Mouse (Mus musculus) liver, embryonic 11.5 days (tissue): ENCODE measurements around the gene Dact2. TPM values are rescaled to one million over a fixed set of nuclear protein-coding genes. Genes with fewer than 3 reads are reported as not detected.

ENCODE experiments used
- ATAC-seq: fragments of 200-750 bp; cut with Nextera tagmentation; replicated peaks from 2 replicates; pipeline ENCODE4 v1.8.0; 2017; ENCODE audit warnings: moderate number of reproducible peaks, mild to moderate bottlenecking, moderate TSS enrichment, moderate library complexity; ENCODE audit not compliant: low FRiP score
- DNase-seq: peaks from one replicate; pipeline ENCODE4 v3.0.0-alpha.2; 2017; ENCODE audit warnings: low spot score
- H3K27ac ChIP-seq: fragments of 300-500 bp; sonication (generic); 2 replicates; pipeline ENCODE4 v1.5.1; 2014; ENCODE audit warnings: mild to moderate bottlenecking, low read depth, low read length, control low read depth
- H3K27me3 ChIP-seq: fragments of 300-500 bp; sonication (generic); replicated peaks from 2 replicates; pipeline ENCODE4 v1.6.1; 2014; ENCODE audit warnings: low read length, mixed read lengths; ENCODE audit not compliant: control insufficient read depth, insufficient read depth
- H3K36me3 ChIP-seq: fragments of 300-500 bp; sonication (generic); 2 replicates; pipeline ENCODE4 v1.6.1; 2014; ENCODE audit warnings: mild to moderate bottlenecking, low read length, moderate library complexity, mixed read lengths; ENCODE audit not compliant: control insufficient read depth, insufficient read depth
- H3K4me1 ChIP-seq: fragments of 300-500 bp; sonication (generic); replicated peaks from 2 replicates; pipeline ENCODE4 v1.6.1; 2014; ENCODE audit warnings: low read length, mixed read lengths; ENCODE audit not compliant: control insufficient read depth, insufficient read depth
- H3K4me2 ChIP-seq: fragments of 300-500 bp; sonication (generic); 2 replicates; pipeline ENCODE4 v1.6.1; 2014; ENCODE audit warnings: mild to moderate bottlenecking, control low read depth, moderate library complexity
- H3K4me3 ChIP-seq: fragments of 300-500 bp; sonication (generic); 2 replicates; pipeline ENCODE4 v1.5.1; 2014; ENCODE audit warnings: low read depth, low read length, control low read depth
- H3K9ac ChIP-seq: fragments of 300-500 bp; sonication (generic); 2 replicates; pipeline ENCODE4 v1.6.1; 2014; ENCODE audit warnings: low read depth, low read length, control low read depth
- H3K9me3 ChIP-seq: fragments of 300-500 bp; sonication (generic); 2 replicates; pipeline ENCODE4 v1.6.1; 2016; ENCODE audit warnings: low read length, inconsistent platforms, mixed read lengths; ENCODE audit not compliant: control insufficient read depth
- WGBS: fragments of 180-500 bp; shearing (Covaris S2); extraction: QIAGEN DNeasy Blood & Tissue Kit; methylation state at CpG from one replicate; pipeline ENCODE4 v1.1.7; 2014; 5-methylcytosine and 5-hydroxymethylcytosine counted together
- polyA plus RNA-seq: library from polyadenylated mRNA; unstranded; fragments of >200 nt; fragmentation: Nextera tagmentation; extraction: Ambion mirVana; gene quantifications from 2 replicates; pipeline ENCODE4 v1.2.1, GENCODE M21; 2014

The Dact2 gene
- polyA plus RNA-seq, 1 experiment from 2014 or later, result 3.0 TPM

DNA sequence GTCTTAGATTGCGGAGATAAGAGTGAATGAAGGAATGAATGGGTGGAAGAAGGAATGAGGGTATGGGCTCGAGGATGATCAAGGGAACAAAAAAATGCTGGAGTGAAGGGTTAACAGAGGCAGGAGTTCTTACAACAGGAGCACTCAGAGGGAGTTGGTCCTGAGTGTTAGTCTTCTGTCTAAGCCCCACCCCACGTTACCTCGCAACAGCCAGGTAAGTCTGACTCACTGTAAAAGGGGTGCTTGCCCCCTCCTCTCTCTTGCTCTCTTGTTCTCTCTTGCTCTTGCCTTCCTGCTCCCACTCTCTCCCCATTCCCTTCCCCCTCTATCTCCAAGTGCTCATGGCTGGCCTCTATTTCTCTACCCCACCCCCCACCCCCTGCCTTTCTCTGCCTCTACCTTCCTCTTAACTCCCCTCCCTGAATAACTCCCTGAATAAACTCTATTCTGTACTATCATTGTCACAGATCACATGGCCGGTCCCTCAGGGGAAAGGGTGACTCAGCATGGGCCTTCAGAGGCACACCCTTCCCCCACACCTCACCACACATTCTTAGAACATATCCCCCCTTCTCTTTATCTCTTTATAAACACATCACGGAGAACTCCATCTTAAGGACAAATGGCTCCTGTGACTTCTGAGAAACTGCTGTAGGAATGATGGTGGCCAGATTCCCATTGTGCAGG lies 37.2 kb downstream of the Dact2 start:
- H3K27me3 ChIP-seq, result peaks cover 3% of the 10 kb centered on the region; the same call in 1 of the 2 replicates
- DNase-seq (no peak), ATAC-seq (peak; percentile 72)
- no peak overlapping the region for H3K4me2 ChIP-seq
- no peaks in the 10 kb centered on the region for H3K36me3 ChIP-seq
- no peak overlapping the region for H3K9ac ChIP-seq
- H3K4me1 ChIP-seq, result peaks cover 18% of the 10 kb centered on the region
- no peak overlapping the region for H3K27ac ChIP-seq
- 48% methylated on average over 6 of the region's 6 CpGs for WGBS
- no peak overlapping the region for H3K4me3 ChIP-seq
- no peaks in the 10 kb centered on the region for H3K9me3 ChIP-seq

DNA sequence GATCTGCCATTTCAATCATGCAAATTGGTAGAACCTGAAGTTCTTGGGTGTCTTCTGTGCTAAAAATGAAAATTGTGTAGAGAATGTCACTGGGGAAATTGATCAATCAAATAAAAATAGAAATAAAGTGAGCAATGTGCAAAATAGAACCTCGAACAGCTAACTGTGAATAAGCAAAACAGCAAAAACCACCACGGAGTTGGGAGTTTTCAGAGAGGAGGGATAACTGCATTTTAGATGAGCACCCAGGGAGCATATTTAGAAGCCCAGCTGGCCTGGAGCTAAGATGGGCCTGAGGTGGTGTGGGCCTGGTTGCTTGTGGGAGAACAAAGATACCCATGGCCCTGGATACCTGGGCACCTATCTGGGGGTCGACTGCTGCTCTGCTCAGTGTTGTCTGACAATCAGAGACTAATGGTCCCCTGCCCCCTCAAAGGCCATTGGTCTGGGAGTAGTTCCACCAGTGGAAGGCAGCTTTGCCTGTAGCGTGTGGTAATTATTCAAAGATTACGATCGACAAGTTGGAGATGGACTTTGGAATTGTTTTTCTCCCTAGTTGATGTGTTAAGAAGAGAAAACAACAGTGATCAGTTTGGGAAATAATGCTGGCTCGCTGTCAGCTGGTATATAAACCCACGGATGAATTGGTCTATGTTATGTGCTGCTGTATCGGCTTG lies 38.0 kb downstream of the Dact2 start:
- no peak for DNase-seq
- H3K27me3 ChIP-seq, result peaks cover 3% of the 10 kb centered on the region; the same call in 1 of the 2 replicates
- H3K27ac ChIP-seq, result no peak overlapping the region
- 52% methylated on average over 9 of the region's 9 CpGs for WGBS
- no peak for ATAC-seq
- no peaks in the 10 kb centered on the region for H3K36me3 ChIP-seq
- no peak overlapping the region for H3K4me2 ChIP-seq
- peaks cover 17% of the 10 kb centered on the region for H3K4me1 ChIP-seq
- no peak overlapping the region for H3K9ac ChIP-seq
- no peak overlapping the region for H3K4me3 ChIP-seq
- no peaks in the 10 kb centered on the region for H3K9me3 ChIP-seq

- Histone ChIP-seq H3K4me2 (no peak overlapping the region), H3K4me1 (peaks cover 17% of the 10 kb centered on the region), H3K4me3 (no peak overlapping the region), H3K9me3 (no peaks in the 10 kb centered on the region), H3K36me3 (no peaks in the 10 kb centered on the region), H3K27me3 (peaks cover 3% of the 10 kb centered on the region; the same call in 1 of the 2 replicates), H3K9ac (no peak overlapping the region), H3K27ac (no peak overlapping the region)
- WGBS, result 19% methylated on average over 10 of the region's 10 CpGs
- no peak for DNase-seq
- no peak for ATAC-seq
Measured at GRCm38 (mm10) chr17:14165332-14165876, 38.7 kb downstream of the Dact2 start.

DNA sequence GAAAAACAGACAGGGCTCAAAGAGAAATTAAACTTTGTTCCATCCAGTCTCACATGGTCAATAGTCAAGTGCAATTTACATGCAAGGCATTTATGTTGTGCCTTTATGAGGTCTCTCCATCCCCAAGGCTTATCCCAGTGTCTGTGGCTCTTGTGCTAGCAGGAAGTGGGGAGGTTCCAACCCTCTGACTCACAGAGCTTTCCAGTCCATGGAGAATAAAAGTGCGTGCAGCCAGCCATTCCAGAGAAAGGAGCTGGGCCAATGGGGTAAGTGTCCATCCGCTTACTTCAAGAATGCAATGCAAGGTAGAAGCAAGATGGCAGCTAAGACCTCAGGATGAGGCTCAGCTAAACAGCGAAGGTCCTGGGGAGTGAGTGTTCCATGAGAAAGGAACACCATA lies 43.3 kb downstream of the Dact2 start:
- Histone ChIP-seq H3K4me3 (no peak overlapping the region), H3K27ac (no peak overlapping the region), H3K27me3 (no peaks in the 10 kb centered on the region; the same call in 1 of the 2 replicates), H3K9ac (no peak overlapping the region), H3K9me3 (no peaks in the 10 kb centered on the region), H3K4me1 (peaks cover 4% of the 10 kb centered on the region; the same call in 1 of the 2 replicates), H3K4me2 (no peak overlapping the region), H3K36me3 (no peaks in the 10 kb centered on the region)
- 86% methylated on average over 3 of the region's 3 CpGs for WGBS
- ATAC-seq (no peak), DNase-seq (no peak)

- H3K9ac ChIP-seq, result no peak overlapping the region
- H3K27ac ChIP-seq, result no peak overlapping the region
- no peak overlapping the region for H3K4me3 ChIP-seq
- H3K9me3 ChIP-seq, result no peaks in the 10 kb centered on the region
- H3K4me2 ChIP-seq, result no peak overlapping the region
- no peaks in the 10 kb centered on the region for H3K4me1 ChIP-seq
- H3K36me3 ChIP-seq, result no peaks in the 10 kb centered on the region
- no peak for DNase-seq
- WGBS, result 66% methylated on average over 7 of the region's 7 CpGs
- H3K27me3 ChIP-seq, result no peaks in the 10 kb centered on the region
- ATAC-seq, result no peak
Measured at GRCm38 (mm10) chr17:14157779-14158195, 46.3 kb downstream of the Dact2 start.

Other genes with a start within 250 kb of the Dact2 start
- gene Gm7356, start 200.6 kb downstream of the Dact2 start, polyA plus RNA-seq, result not detected in 2 replicates
- gene Gm7358, start 144.8 kb downstream of the Dact2 start, polyA plus RNA-seq, result not detected in 2 replicates
- gene Smoc2, start 75.2 kb upstream of the Dact2 start, polyA plus RNA-seq, result 11.8 and 12.8 TPM in 2 replicates